Mouse (Mus musculus) MEL (cell line): ENCODE results near the gene Fer. TPM values are rescaled to one million over a fixed set of nuclear protein-coding genes. Genes with fewer than 3 reads are reported as not detected.

Source experiments
- DNase-seq: peaks from one replicate; pipeline ENCODE4 v3.0.0; 2011; ENCODE audit warnings: low read depth, low spot score
- H3K27ac ChIP-seq: 2 replicates; pipeline ENCODE4 v1.5.1; 2012; ENCODE audit warnings: low read depth, mild to moderate bottlenecking, control low read depth, low read length, moderate library complexity; ENCODE audit not compliant: control insufficient read depth
- H3K27me3 ChIP-seq, 2 experiments: fragments of 150-350 bp in 1 of 2; sonication (generic) in 1 of 2; 2 replicates each; pipeline ENCODE4 v1.6.1; 2012; ENCODE audit warnings: low read length in 2 of 2, mild to moderate bottlenecking in 2 of 2, improper control_type of control experiment in 1 of 2, moderate library complexity in 1 of 2; ENCODE audit not compliant: insufficient read depth in 2 of 2, control insufficient read depth in 1 of 2
- H3K36me3 ChIP-seq, 2 experiments: 2 replicates each; pipeline ENCODE4 v1.6.1; 2012 to 2014; ENCODE audit warnings: low read length in 2 of 2, improper control_type of control experiment in 1 of 2, inconsistent platforms in 1 of 2, mild to moderate bottlenecking in 1 of 2; ENCODE audit not compliant: insufficient read depth in 2 of 2, control insufficient read depth in 1 of 2
- H3K4me1 ChIP-seq, 2 experiments: fragments of 150-350 bp in 1 of 2; sonication (generic) in 1 of 2; 2 replicates each; pipeline ENCODE4 v1.6.1; 2012; ENCODE audit warnings: low read length in 2 of 2, improper control_type of control experiment in 1 of 2, mild to moderate bottlenecking in 1 of 2; ENCODE audit not compliant: insufficient read depth in 2 of 2, control insufficient read depth in 1 of 2
- H3K4me3 ChIP-seq, 2 experiments: fragments of 150-350 bp in 1 of 2; sonication (generic) in 1 of 2; 2 replicates each; pipeline ENCODE4 v1.5.1; 2012; ENCODE audit warnings: low read depth in 2 of 2, low read length in 2 of 2, mild to moderate bottlenecking in 2 of 2, moderate library complexity in 2 of 2, control low read depth in 1 of 2, improper control_type of control experiment in 1 of 2; ENCODE audit not compliant: control insufficient read depth in 1 of 2, insufficient read depth in 1 of 2
- H3K79me2 ChIP-seq: 2 replicates; pipeline ENCODE4 v1.6.1; 2012; ENCODE audit warnings: mild to moderate bottlenecking, low read length, moderate library complexity; ENCODE audit not compliant: control insufficient read depth, poor library complexity, insufficient read depth
- H3K9ac ChIP-seq: 2 replicates; pipeline ENCODE4 v1.6.1; 2012; ENCODE audit warnings: low read depth, mild to moderate bottlenecking, control low read depth, low read length, moderate library complexity; ENCODE audit not compliant: control insufficient read depth, poor library complexity, severe bottlenecking
- H3K9me3 ChIP-seq: fragments of 150-350 bp; sonication (generic); replicated peaks from 2 replicates; pipeline ENCODE4 v1.6.1; 2012; ENCODE audit warnings: mild to moderate bottlenecking, low read length, improper control_type of control experiment, moderate library complexity; ENCODE audit not compliant: insufficient read depth
- CHD1 ChIP-seq: IDR thresholded peaks from 2 replicates; pipeline ENCODE4 v1.6.1; 2012; ENCODE audit warnings: low read depth, mild to moderate bottlenecking, inconsistent platforms, low read length, improper control_type of control experiment
- CHD2 ChIP-seq: IDR thresholded peaks from 2 replicates; pipeline ENCODE4 v1.6.1; 2011; ENCODE audit warnings: low read length, improper control_type of control experiment
- CTCF ChIP-seq, 3 experiments: IDR thresholded peaks in 2 of 3; conservative IDR thresholded peaks in 1 of 3; 2 replicates each; pipeline ENCODE4 v1.5.1; 2011 to 2012; ENCODE audit warnings: low read length in 3 of 3, low read depth in 2 of 3, mild to moderate bottlenecking in 2 of 3, improper control_type of control experiment in 1 of 3, inconsistent platforms in 1 of 3, mixed read lengths in 1 of 3, moderate library complexity in 1 of 3; ENCODE audit not compliant: control insufficient read depth in 1 of 3, insufficient read depth in 1 of 3, poor library complexity in 1 of 3, severe bottlenecking in 1 of 3
- E2F4 ChIP-seq: IDR thresholded peaks from 2 replicates; pipeline ENCODE4 v1.6.1; 2011; ENCODE audit warnings: low read depth, low read length, improper control_type of control experiment, borderline replicate concordance
- ELF1 ChIP-seq: IDR thresholded peaks from 2 replicates; pipeline ENCODE4 v1.6.1; 2014; ENCODE audit warnings: low read depth, mild to moderate bottlenecking, inconsistent platforms, low read length, improper control_type of control experiment, moderate library complexity
- EP300 ChIP-seq, 2 experiments: IDR thresholded peaks; 2 replicates each; pipeline ENCODE4 v1.6.1; 2011; ENCODE audit warnings: improper control_type of control experiment in 2 of 2, low read length in 2 of 2, low read depth in 1 of 2, mild to moderate bottlenecking in 1 of 2
- ETS1 ChIP-seq: IDR thresholded peaks from 2 replicates; pipeline ENCODE4 v1.6.1; 2012; ENCODE audit warnings: low read depth, mild to moderate bottlenecking, inconsistent platforms, low read length, improper control_type of control experiment, moderate library complexity
- GABPA ChIP-seq: IDR thresholded peaks from 2 replicates; pipeline ENCODE4 v1.6.1; 2012; ENCODE audit warnings: low read depth, mild to moderate bottlenecking, inconsistent platforms, low read length, improper control_type of control experiment, moderate library complexity
- GATA1 ChIP-seq: IDR thresholded peaks from 2 replicates; pipeline ENCODE4 v1.6.1; 2011; ENCODE audit warnings: low read depth, low read length, improper control_type of control experiment
- HCFC1 ChIP-seq: IDR thresholded peaks from 2 replicates; pipeline ENCODE4 v1.6.1; 2012; ENCODE audit warnings: low read depth, mild to moderate bottlenecking, inconsistent platforms, low read length, improper control_type of control experiment, moderate library complexity
- KAT2A ChIP-seq: conservative IDR thresholded peaks from 2 replicates; pipeline ENCODE4 v1.6.1; 2012; ENCODE audit warnings: low read depth, low read length, improper control_type of control experiment, inconsistent platforms
- MAFK ChIP-seq: IDR thresholded peaks from 2 replicates; pipeline ENCODE4 v1.6.1; 2011; ENCODE audit warnings: low read depth, mild to moderate bottlenecking, low read length, improper control_type of control experiment, borderline replicate concordance
- MAZ ChIP-seq: IDR thresholded peaks from 2 replicates; pipeline ENCODE4 v1.6.1; 2012; ENCODE audit warnings: low read depth, mild to moderate bottlenecking, inconsistent platforms, low read length, improper control_type of control experiment
- MYB ChIP-seq: IDR thresholded peaks from 2 replicates; pipeline ENCODE4 v1.6.1; 2011; ENCODE audit warnings: mild to moderate bottlenecking, low read depth, low read length, improper control_type of control experiment
- NELFE ChIP-seq: IDR thresholded peaks from 2 replicates; pipeline ENCODE4 v1.6.1; 2011; ENCODE audit warnings: low read depth, low read length, improper control_type of control experiment
- NRF1 ChIP-seq: IDR thresholded peaks from 2 replicates; pipeline ENCODE4 v1.6.1; 2014; ENCODE audit warnings: low read depth, mild to moderate bottlenecking, inconsistent platforms, low read length, improper control_type of control experiment, moderate library complexity; ENCODE audit not compliant: poor library complexity, insufficient read depth, severe bottlenecking
- POLR2A ChIP-seq, 2 experiments: IDR thresholded peaks; 2 replicates each; pipeline ENCODE4 v1.6.1; 2011 to 2012; ENCODE audit warnings: low read length in 2 of 2, mild to moderate bottlenecking in 2 of 2, control low read depth in 1 of 2, improper control_type of control experiment in 1 of 2, low read depth in 1 of 2, moderate library complexity in 1 of 2; ENCODE audit not compliant: control insufficient read depth in 1 of 2, insufficient read depth in 1 of 2, poor library complexity in 1 of 2
- POLR2AphosphoS5 ChIP-seq: IDR thresholded peaks from 2 replicates; pipeline ENCODE4 v1.6.1; 2012; ENCODE audit warnings: low read depth, borderline replicate concordance, mild to moderate bottlenecking, inconsistent platforms, low read length, moderate library complexity, mixed read lengths
- RAD21 ChIP-seq: IDR thresholded peaks from 2 replicates; pipeline ENCODE4 v1.6.1; 2011; ENCODE audit warnings: mild to moderate bottlenecking, low read depth, low read length, improper control_type of control experiment
- RCOR1 ChIP-seq: IDR thresholded peaks from 2 replicates; pipeline ENCODE4 v1.6.1; 2012; ENCODE audit warnings: low read depth, mild to moderate bottlenecking, inconsistent platforms, low read length, improper control_type of control experiment
- SIN3A ChIP-seq: IDR thresholded peaks from 2 replicates; pipeline ENCODE4 v1.6.1; 2012; ENCODE audit warnings: low read length, improper control_type of control experiment, inconsistent platforms
- TAL1 ChIP-seq: IDR thresholded peaks from 2 replicates; pipeline ENCODE4 v1.6.1; 2012; ENCODE audit warnings: mild to moderate bottlenecking, inconsistent platforms, low read length, moderate library complexity, mixed read lengths
- TBP ChIP-seq: IDR thresholded peaks from 2 replicates; pipeline ENCODE4 v1.8.0; 2011; ENCODE audit warnings: low read depth, low read length, improper control_type of control experiment
- TCF12 ChIP-seq: IDR thresholded peaks from 2 replicates; pipeline ENCODE4 v1.6.1; 2014; ENCODE audit warnings: low read depth, mild to moderate bottlenecking, inconsistent platforms, low read length, improper control_type of control experiment, moderate library complexity
- UBTF ChIP-seq: IDR thresholded peaks from 2 replicates; pipeline ENCODE4 v1.6.1; 2012; ENCODE audit warnings: low read depth, mild to moderate bottlenecking, inconsistent platforms, low read length, improper control_type of control experiment, moderate library complexity, borderline replicate concordance; ENCODE audit not compliant: insufficient read depth
- USF1 ChIP-seq: IDR thresholded peaks from 2 replicates; pipeline ENCODE4 v1.6.1; 2014; ENCODE audit warnings: low read depth, mild to moderate bottlenecking, inconsistent platforms, low read length, improper control_type of control experiment, moderate library complexity
- USF2 ChIP-seq, 2 experiments: IDR thresholded peaks; 2 replicates each; pipeline ENCODE4 v1.6.1; 2011 to 2012; ENCODE audit warnings: improper control_type of control experiment in 2 of 2, low read length in 2 of 2, borderline replicate concordance in 1 of 2, inconsistent platforms in 1 of 2, low read depth in 1 of 2, mild to moderate bottlenecking in 1 of 2; ENCODE audit not compliant: insufficient read depth in 1 of 2
- ZC3H11A ChIP-seq: IDR thresholded peaks from 2 replicates; pipeline ENCODE4 v1.6.1; 2012; ENCODE audit warnings: low read depth, mild to moderate bottlenecking, inconsistent platforms, low read length, improper control_type of control experiment
- ZMIZ1 ChIP-seq: IDR thresholded peaks from 2 replicates; pipeline ENCODE4 v1.6.1; 2012; ENCODE audit warnings: low read depth, mild to moderate bottlenecking, inconsistent platforms, low read length, improper control_type of control experiment, moderate library complexity
- ZNF384 ChIP-seq: IDR thresholded peaks from 2 replicates; pipeline ENCODE4 v1.6.1; 2012; ENCODE audit warnings: low read depth, mild to moderate bottlenecking, inconsistent platforms, low read length, improper control_type of control experiment
- polyA plus RNA-seq, 2 experiments: library from polyadenylated mRNA; stranded (reverse) in 1 of 2; unstranded in 1 of 2; fragments of >175 nt in 1 of 2; fragments of >200 nt in 1 of 2; gene quantifications; 2 replicates each; pipeline versions ENCODE4 v1.2.1 to v1.2.4; 2012; ENCODE audit warnings: low replicate concordance in 2 of 2, low read depth in 1 of 2; ENCODE audit not compliant: insufficient read length in 2 of 2, insufficient read depth in 1 of 2, missing spikeins in 1 of 2
- total RNA-seq: library from RNA; depleted of rRNA; stranded (reverse); fragments of 300-350 nt; gene quantifications from 2 replicates; pipeline ENCODE4 v1.2.3, GENCODE M21; 2012

The Fer gene
- total and polyA plus RNA-seq, 3 experiments = 8.5 to 11.2 TPM; not detected in 1

DNA sequence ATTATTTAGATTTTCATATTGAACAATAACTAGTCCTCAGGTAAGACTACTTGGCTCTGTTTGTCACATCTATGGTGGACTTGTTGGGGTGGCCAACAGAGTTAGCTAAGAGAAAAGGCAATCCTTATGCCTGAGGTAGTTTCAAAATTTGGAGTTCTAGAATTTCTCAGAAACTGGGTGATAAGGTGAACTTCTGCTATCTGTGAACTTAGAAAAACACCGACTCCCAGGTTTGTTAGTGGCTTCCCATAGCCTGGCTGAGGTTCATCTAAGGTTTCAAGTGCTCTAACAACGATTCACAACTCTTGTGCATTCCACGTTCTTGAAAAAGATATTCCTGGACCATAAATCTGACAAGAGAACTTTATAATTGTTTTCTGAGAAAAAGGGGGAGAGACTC is 463 bp upstream of the Fer start:
- no peaks in the 10 kb centered on the region for H3K27me3 ChIP-seq
- peak overlapping the region in 1 of 2 experiments; percentile 85; a peak in 2 of 4 replicates for H3K4me3 ChIP-seq
- no peak overlapping the region for H3K27ac ChIP-seq
- peaks cover 0 to 14% of the 10 kb centered on the region in 2 experiments; a peak in 2 of 4 replicates for H3K36me3 ChIP-seq
- peaks cover 7% of the 10 kb centered on the region; the same call in 1 of the 2 replicates for H3K79me2 ChIP-seq
- no peak overlapping the region for H3K9ac ChIP-seq
- H3K4me1 ChIP-seq = peaks cover 4 to 11% of the 10 kb centered on the region in 2 experiments; a peak in 3 of 4 replicates
- DNase-seq = peak; percentile 55
- H3K9me3 ChIP-seq = no peaks in the 10 kb centered on the region
- TF ChIP-seq RCOR1 (no peak), GABPA (no peak), GATA1 (peak; percentile 65), EP300 (IDR thresholded peaks at IDR 0.05; ENCODE audit: low read depth in 1 of 2, low read length in 2 of 2) (peak in 1 of 2 experiments; percentile 9; a peak in 1 of 4 replicates)
- TF ChIP-seq, all 39 proteins: peak for 2

GRCm38 (mm10) chr17:63863647-63864149 is 836 bp downstream of the Fer start, which contains the start of gene A930002H24Rik:
Gene A930002H24Rik, minus strand, starts transcription at chr17:63863791.
- H3K9ac ChIP-seq = peak within 1 kb of the TSS; percentile 93
- peak; percentile 99 for DNase-seq
- H3K4me3 ChIP-seq = peak within 1 kb of the TSS; percentile 97 to 99
- H3K36me3 ChIP-seq = peaks cover 0 to 10% of the 10 kb centered on the region in 2 experiments; a peak in 2 of 4 replicates
- peaks cover 2 to 11% of the 10 kb centered on the region in 2 experiments; a peak in 2 of 4 replicates for H3K4me1 ChIP-seq
- H3K9me3 ChIP-seq = no peaks in the 10 kb centered on the region
- H3K79me2 ChIP-seq = peaks cover 7% of the 10 kb centered on the region; the same call in 1 of the 2 replicates
- H3K27me3 ChIP-seq = no peaks in the 10 kb centered on the region
- H3K27ac ChIP-seq = peak within 1 kb of the TSS; percentile 36
- TF ChIP-seq MAZ = peak; percentile 86
- TF ChIP-seq KAT2A = no peak
- peak; percentile 29 for TF ChIP-seq SIN3A
- TF ChIP-seq E2F4 = no peak
- TF ChIP-seq NRF1 = peak; percentile 21; the same call in 1 of the 2 replicates
- TF ChIP-seq ZNF384 = no peak
- no peak for TF ChIP-seq GABPA
- no peak for TF ChIP-seq MYB
- TF ChIP-seq USF1 = peak; percentile 97
- no peak for TF ChIP-seq UBTF
- TF ChIP-seq TCF12 = no peak
- no peak for TF ChIP-seq TAL1
- no peak for TF ChIP-seq RCOR1
- TF ChIP-seq ZC3H11A = no peak
- TF ChIP-seq USF2 (IDR thresholded peaks at IDR 0.05; ENCODE audit: borderline replicate concordance in 1 of 2, insufficient read depth in 1 of 2, low read depth in 1 of 2, low read length in 2 of 2) = peak in 1 of 2 experiments; percentile 86; a peak in 2 of 4 replicates
- TF ChIP-seq CTCF (IDR thresholded peaks at IDR 0.05 in 2 of 3, conservative IDR thresholded peaks at IDR 0.05 in 1 of 3; ENCODE audit: control insufficient read depth in 1 of 3, insufficient read depth in 1 of 3, low read depth in 2 of 3, low read length in 3 of 3, poor library complexity in 1 of 3, severe bottlenecking in 1 of 3) = no peak
- no peak for TF ChIP-seq POLR2AphosphoS5
- no peak for TF ChIP-seq EP300 (IDR thresholded peaks at IDR 0.05; ENCODE audit: low read depth in 1 of 2, low read length in 2 of 2)
- peak; percentile 33; the same call in 1 of the 2 replicates for TF ChIP-seq ZMIZ1
- TF ChIP-seq MAFK = no peak
- no peak for TF ChIP-seq ETS1
- TF ChIP-seq TBP = no peak
- TF ChIP-seq RAD21 = no peak
- peak; percentile 82 for TF ChIP-seq CHD2
- no peak for TF ChIP-seq CHD1
- TF ChIP-seq ELF1 = no peak
- peak; percentile 59 for TF ChIP-seq NELFE
- peak; percentile 70 for TF ChIP-seq HCFC1
- peak; percentile 53 to 67; a peak in 2 of 4 replicates for TF ChIP-seq POLR2A (IDR thresholded peaks at IDR 0.05; ENCODE audit: control insufficient read depth in 1 of 2, insufficient read depth in 1 of 2, low read depth in 1 of 2, low read length in 2 of 2, poor library complexity in 1 of 2)
